Mouse (Mus musculus) heart, adult 2 months (tissue): ENCODE data around the gene Kcnj1. TPM values are rescaled to one million over a fixed set of nuclear protein-coding genes. Genes with fewer than 3 reads are reported as not detected.

Experiments
- DNase-seq, 2 experiments: peaks; one replicate each; pipeline ENCODE4 v3.0.0; 2021
- H3K27ac ChIP-seq: fragments of 200-600 bp; 2 replicates; pipeline ENCODE4 v1.8.1; 2022
- H3K27me3 ChIP-seq: fragments of 200-500 bp; 2 replicates; pipeline ENCODE4 v1.6.1; 2012; ENCODE audit warnings: mild to moderate bottlenecking, low read length, inconsistent platforms, mixed read lengths; ENCODE audit not compliant: control insufficient read depth, insufficient read depth
- H3K36me3 ChIP-seq: fragments of 200-500 bp; 2 replicates; pipeline ENCODE4 v1.6.1; 2012; ENCODE audit warnings: low read length, inconsistent platforms; ENCODE audit not compliant: control insufficient read depth, insufficient read depth
- H3K4me1 ChIP-seq: fragments of 200-500 bp; 2 replicates; pipeline ENCODE4 v1.6.1; 2011; ENCODE audit warnings: low read length; ENCODE audit not compliant: control insufficient read depth, insufficient read depth
- H3K4me3 ChIP-seq: fragments of 200-600 bp; 2 replicates; pipeline ENCODE4 v1.8.1; 2022
- H3K79me2 ChIP-seq: fragments of 200-500 bp; replicated peaks from 2 replicates; pipeline ENCODE4 v1.6.1; 2012; ENCODE audit warnings: mild to moderate bottlenecking, inconsistent platforms, low read length, moderate library complexity, mixed read lengths; ENCODE audit not compliant: control insufficient read depth, insufficient read depth
- H3K9ac ChIP-seq: fragments of 200-500 bp; 2 replicates; pipeline ENCODE4 v1.6.1; 2012; ENCODE audit warnings: low read depth, mild to moderate bottlenecking, control low read depth, inconsistent platforms, low read length, mixed read lengths
- CTCF ChIP-seq: fragments of 200-600 bp; IDR thresholded peaks from 2 replicates; pipeline ENCODE4 v1.8.1; 2022; ENCODE audit warnings: antibody characterized with exemption, mild to moderate bottlenecking, moderate library complexity
- EP300 ChIP-seq: fragments of 200-500 bp; IDR thresholded peaks from 2 replicates; pipeline ENCODE4 v1.6.1; 2011; ENCODE audit warnings: low read depth, low read length, control low read depth; ENCODE audit not compliant: insufficient read depth
- POLR2A ChIP-seq: fragments of 200-500 bp; IDR thresholded peaks from 2 replicates; pipeline ENCODE4 v1.6.1; 2011; ENCODE audit warnings: mild to moderate bottlenecking, low read depth, low read length, control low read depth; ENCODE audit not compliant: insufficient read depth
- WGBS: fragments of 180-500 bp; shearing (Covaris S2); methylation state at CpG from one replicate; pipeline ENCODE4 v1.1.7; 2018; 5-methylcytosine and 5-hydroxymethylcytosine counted together
- intact Hi-C: fragments of 180-260 bp; cut with DNase I; formaldehyde crosslinking; loops from one replicate; pipeline ENCODE4 v1.15.1; 2025
- polyA plus RNA-seq: library from polyadenylated mRNA; depleted of rRNA; stranded (reverse); fragments of >200 nt; gene quantifications from 2 replicates; pipeline ENCODE4 v1.2.3, GENCODE M21; 2012
- total RNA-seq, 2 experiments: library from RNA; stranded (reverse); gene quantifications; 2 replicates each; pipeline ENCODE4 v1.2.3; 2021

Gene Kcnj1
- total and polyA plus RNA-seq, 3 experiments, result not detected

- Histone ChIP-seq H3K27ac (no peak overlapping the region), H3K36me3 (no peaks in the 10 kb centered on the region), H3K79me2 (no peaks in the 10 kb centered on the region), H3K4me3 (no peak overlapping the region), H3K27me3 (no peaks in the 10 kb centered on the region), H3K4me1 (no peaks in the 10 kb centered on the region), H3K9ac (no peak overlapping the region)
- no peak for DNase-seq
- intact Hi-C loops, result no loop called here
- no peak for TF ChIP-seq EP300
- TF ChIP-seq CTCF, result no peak
- TF ChIP-seq POLR2A, result no peak
- 80% methylated on average over 4 of the region's 4 CpGs for WGBS
Measured at GRCm38 (mm10) chr9:32384906-32385305, 12.6 kb downstream of the Kcnj1 start.

- no peak overlapping the region for H3K4me3 ChIP-seq
- intact Hi-C loops, result no loop called here
- H3K79me2 ChIP-seq, result no peaks in the 10 kb centered on the region
- no peaks in the 10 kb centered on the region for H3K4me1 ChIP-seq
- no peaks in the 10 kb centered on the region for H3K27me3 ChIP-seq
- DNase-seq, result no peak
- WGBS, result 91% methylated on average over 1 of the region's 1 CpGs
- TF ChIP-seq CTCF (peak; percentile 66), EP300 (no peak), POLR2A (no peak)
- no peak overlapping the region for H3K9ac ChIP-seq
- H3K27ac ChIP-seq, result no peak overlapping the region
- H3K36me3 ChIP-seq, result no peaks in the 10 kb centered on the region
Measured at GRCm38 (mm10) chr9:32388120-32388519, 15.8 kb downstream of the Kcnj1 start.

GRCm38 (mm10) chr9:32391092-32391491 lies 18.8 kb downstream of the Kcnj1 start:
- H3K9ac ChIP-seq, result no peak overlapping the region
- no peak overlapping the region for H3K4me3 ChIP-seq
- TF ChIP-seq POLR2A (no peak), CTCF (no peak), EP300 (no peak)
- H3K27me3 ChIP-seq, result no peaks in the 10 kb centered on the region
- H3K4me1 ChIP-seq, result peaks cover 5% of the 10 kb centered on the region
- H3K36me3 ChIP-seq, result no peaks in the 10 kb centered on the region
- intact Hi-C loops, result no loop called here
- no peaks in the 10 kb centered on the region for H3K79me2 ChIP-seq
- 77% methylated on average over 5 of the region's 5 CpGs for WGBS
- H3K27ac ChIP-seq, result no peak overlapping the region
- no peak for DNase-seq

- H3K27ac ChIP-seq, result no peak overlapping the region
- no peaks in the 10 kb centered on the region for H3K36me3 ChIP-seq
- no peak overlapping the region for H3K9ac ChIP-seq
- no peaks in the 10 kb centered on the region for H3K27me3 ChIP-seq
- no peak overlapping the region for H3K4me3 ChIP-seq
- TF ChIP-seq EP300 (no peak), POLR2A (no peak), CTCF (no peak)
- intact Hi-C loops, result no loop called here
- peaks cover 5% of the 10 kb centered on the region for H3K4me1 ChIP-seq
- no peaks in the 10 kb centered on the region for H3K79me2 ChIP-seq
- DNase-seq, result no peak
- WGBS, result 76% methylated on average over 9 of the region's 9 CpGs
Measured at GRCm38 (mm10) chr9:32391701-32392100, 19.4 kb downstream of the Kcnj1 start.

- intact Hi-C loops, result no loop called here
- Histone ChIP-seq H3K36me3 (no peaks in the 10 kb centered on the region), H3K79me2 (no peaks in the 10 kb centered on the region), H3K9ac (no peak overlapping the region), H3K4me1 (peaks cover 5% of the 10 kb centered on the region), H3K27ac (no peak overlapping the region), H3K27me3 (no peaks in the 10 kb centered on the region), H3K4me3 (no peak overlapping the region)
- DNase-seq, result no peak
- WGBS, result 80% methylated on average over 6 of the region's 6 CpGs
- TF ChIP-seq EP300 (no peak), CTCF (no peak), POLR2A (no peak)
Measured at GRCm38 (mm10) chr9:32392716-32393115, 20.4 kb downstream of the Kcnj1 start.

GRCm38 (mm10) chr9:32394761-32395161 lies 22.5 kb downstream of the Kcnj1 start:
- H3K27ac ChIP-seq, result no peak overlapping the region
- no peaks in the 10 kb centered on the region for H3K36me3 ChIP-seq
- intact Hi-C loops, result no loop called here
- 79% methylated on average over 4 of the region's 4 CpGs for WGBS
- H3K79me2 ChIP-seq, result no peaks in the 10 kb centered on the region
- H3K4me1 ChIP-seq, result peaks cover 5% of the 10 kb centered on the region
- no peaks in the 10 kb centered on the region for H3K27me3 ChIP-seq
- TF ChIP-seq CTCF (no peak), EP300 (no peak), POLR2A (no peak)
- DNase-seq, result no peak
- no peak overlapping the region for H3K4me3 ChIP-seq
- H3K9ac ChIP-seq, result no peak overlapping the region
